Mouse (Mus musculus): ENCODE data around the gene Ngrn.

Gene Ngrn

DNA sequence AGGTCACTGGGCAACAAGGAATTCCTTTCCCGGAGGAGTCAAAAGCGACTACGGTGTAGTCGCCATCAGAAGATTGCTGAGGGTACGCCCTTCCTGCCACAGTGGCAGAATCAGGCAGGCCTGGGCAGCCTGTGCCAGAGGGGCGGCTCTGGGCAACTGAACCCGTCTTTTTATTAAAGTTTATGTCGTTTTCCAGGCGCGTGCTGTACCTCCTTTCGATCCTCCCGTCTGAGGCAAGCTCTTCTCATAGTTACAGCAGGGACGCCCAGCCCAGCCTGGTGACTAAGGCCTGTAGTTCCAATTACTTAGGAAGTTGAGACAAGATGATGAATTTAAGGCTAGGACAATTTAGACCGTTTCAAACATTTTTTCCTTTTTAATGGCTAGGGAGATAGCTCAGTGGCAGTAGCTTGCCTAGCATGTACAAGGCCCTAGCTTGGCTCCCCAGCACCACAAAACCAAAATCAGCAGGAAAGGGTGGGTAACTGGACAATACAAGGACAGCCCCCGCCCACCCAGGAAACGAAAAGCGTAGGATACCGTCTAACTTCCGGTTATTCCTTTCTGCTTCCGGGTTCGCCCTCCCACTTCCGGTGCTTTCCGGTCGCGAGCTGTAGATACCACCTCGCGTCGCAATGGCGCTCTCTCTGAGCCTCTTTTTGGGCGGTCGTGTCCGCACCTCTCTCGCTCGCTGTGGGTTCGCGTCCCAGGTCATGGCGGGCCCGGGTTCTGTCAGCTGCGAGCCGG lies at the start of gene Ngrn:
Gene Ngrn, plus strand, starts transcription at position 591 of the 747 bp plus-strand sequence.
- DNase-seq: peak; percentile 86

DNA sequence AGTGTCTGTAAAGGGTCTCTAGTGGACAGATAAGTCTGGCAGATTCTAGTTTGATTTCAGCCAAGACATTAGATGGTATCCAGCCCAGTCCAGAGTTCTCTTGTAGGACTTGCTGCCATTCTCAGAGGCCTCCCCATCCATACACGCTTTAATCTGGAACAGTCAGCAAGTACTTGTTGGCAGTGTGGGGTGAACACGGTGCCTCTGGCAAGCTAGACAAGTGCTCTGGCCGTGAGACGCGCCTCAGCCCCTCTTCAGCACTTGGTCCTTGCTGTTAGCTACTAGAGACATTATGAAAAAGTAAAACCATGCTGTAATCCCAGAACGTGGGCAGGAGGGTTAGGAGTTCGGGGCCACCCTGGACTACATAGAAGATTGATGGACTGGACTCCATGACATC lies 47.4 kb upstream of the Ngrn start:
- DNase-seq: no peak

DNA sequence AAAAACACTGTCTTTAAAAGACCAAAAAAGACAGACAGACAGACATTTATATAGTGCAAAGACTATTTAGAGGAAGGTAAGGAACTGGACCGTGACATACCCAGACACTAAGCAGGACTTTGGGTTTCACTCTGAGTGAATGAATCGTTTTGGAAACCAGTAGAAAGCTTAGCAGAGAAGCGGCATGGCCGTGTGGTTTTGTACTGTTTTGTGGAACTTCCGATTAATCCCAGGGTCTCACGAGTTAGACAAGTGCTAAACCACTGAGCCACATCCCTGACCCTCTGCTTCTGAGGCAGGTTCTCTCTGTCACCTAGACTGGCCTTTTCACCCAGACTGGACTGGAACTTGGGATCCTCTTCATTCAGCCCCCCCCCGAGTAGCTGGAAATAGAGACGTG lies 46.6 kb upstream of the Ngrn start:
- no peak for DNase-seq

DNA sequence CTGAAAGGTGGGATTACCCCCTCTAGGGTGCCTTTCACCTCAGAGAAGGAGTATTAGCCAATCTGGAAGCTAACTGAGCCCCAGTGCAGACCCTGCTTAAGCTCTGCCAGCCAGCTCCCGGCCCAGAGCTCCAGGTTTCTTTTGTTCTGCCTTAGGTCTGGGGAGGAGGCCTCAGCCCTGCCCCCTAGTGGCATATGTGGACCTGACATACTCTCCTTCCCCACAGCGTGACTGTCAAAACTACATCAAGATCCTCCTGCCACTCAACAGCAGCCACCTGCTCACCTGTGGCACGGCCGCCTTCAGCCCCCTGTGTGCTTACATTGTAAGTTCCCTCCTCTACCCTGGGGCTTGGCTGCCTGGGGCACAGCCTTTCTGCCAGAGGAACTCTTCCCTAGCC lies 45.6 kb upstream of the Ngrn start:
- DNase-seq: peak; percentile 66

DNA sequence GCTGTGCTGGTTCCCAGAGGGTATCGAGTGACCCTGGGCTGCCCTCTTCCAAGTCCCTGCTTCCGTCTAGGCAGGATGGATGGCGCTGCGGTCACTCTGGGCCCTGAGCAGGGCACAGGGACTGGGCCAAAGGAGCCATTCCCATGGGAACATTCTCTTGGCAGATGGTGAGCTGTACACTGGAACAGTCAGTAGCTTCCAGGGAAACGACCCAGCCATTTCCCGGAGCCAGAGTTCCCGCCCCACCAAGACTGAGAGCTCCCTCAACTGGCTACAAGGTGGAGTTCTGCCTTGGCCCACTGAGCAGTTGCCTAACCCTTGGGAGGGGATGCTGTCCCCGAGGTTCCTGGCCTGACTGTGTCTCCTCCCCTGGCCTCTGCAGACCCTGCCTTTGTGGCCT lies 44.4 kb upstream of the Ngrn start:
- DNase-seq: peak; percentile 63

DNA sequence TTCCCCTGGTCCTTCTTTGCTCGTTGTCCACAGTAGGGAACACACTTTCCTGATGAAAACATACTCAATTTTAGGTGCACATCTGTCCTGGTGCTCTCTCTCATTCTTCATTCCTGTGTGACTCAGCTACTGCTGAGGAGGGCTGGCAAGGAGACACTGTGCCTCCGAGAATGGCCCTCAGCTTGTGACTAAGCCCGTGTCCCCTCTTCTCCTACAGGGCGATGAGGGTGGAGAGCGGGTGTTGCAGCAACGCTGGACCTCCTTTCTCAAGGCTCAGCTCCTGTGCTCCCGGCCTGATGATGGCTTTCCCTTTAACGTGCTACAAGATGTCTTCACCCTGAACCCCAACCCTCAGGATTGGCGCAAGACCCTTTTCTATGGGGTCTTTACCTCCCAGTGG lies 42.3 kb upstream of the Ngrn start:
- no peak for DNase-seq

DNA sequence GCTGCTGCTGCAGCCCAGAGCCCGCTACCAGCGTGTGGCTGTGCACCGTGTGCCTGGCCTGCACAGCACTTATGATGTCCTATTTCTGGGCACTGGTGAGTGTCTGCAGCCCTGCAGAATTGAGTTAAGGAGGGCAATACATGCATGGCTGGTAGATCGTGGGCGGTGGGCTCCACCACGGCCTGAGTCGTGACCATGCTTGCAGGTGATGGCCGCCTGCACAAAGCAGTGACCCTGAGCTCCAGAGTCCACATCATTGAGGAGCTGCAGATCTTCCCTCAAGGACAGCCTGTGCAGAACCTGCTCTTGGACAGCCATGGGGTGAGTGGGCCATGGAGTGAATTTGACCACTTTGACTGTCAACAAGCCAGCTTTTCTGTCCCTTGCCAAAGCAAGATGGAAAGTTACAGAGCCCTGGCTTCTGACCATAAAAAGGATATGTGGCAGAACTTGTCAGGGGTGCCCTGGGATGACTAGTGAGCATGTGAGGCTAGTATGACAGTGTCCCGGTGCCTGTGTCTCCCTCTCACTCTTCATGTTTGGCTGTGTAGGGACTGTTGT lies 40.7 kb upstream of the Ngrn start:
- no peak for DNase-seq

DNA sequence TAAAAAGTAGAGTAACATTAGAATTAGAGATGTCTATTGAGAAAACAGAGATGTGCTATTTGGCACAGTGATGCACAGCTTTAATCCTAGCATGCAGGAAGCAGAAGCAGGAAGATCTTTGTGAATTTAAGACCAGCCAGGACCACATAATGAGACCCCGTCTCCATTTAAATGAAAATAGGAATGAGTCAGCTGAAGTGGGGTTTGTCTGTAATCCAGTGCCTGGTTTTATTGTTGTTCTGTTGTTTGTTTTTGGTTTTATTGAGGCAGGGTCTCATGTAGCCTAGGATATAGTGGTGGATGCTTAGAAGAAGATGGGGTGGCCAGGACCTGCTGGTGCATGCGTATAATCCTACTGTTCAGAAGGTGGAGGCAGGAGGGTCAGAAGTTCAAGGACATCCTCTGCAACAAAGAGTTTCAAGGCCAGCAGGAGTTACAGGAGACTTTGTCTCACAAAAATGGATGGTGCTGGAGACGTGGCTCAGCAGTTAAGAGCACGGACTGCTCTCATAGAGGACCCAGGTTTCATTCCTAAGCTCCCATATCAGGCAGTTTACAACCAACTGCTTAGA lies 39.8 kb upstream of the Ngrn start:
- DNase-seq: no peak

DNA sequence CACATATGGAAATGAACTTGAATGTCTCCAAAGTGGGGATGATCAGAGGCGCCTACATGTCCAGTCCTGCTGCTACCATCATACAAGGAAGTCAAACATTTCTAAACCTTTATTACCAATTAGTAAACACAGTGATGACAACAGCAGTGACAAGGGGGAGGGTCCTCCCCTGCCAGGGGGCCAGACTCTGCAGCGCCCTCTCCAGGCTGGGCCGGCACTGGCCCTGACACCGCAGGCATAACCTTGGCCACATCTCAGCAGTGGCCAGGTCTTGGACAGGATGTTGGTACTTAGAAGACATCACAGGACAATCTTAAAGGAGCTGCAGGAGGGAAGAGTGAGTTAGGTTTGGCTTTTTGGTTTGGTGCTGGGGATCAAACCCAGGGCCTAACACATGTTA lies 34.0 kb upstream of the Ngrn start:
- DNase-seq: no peak

DNA sequence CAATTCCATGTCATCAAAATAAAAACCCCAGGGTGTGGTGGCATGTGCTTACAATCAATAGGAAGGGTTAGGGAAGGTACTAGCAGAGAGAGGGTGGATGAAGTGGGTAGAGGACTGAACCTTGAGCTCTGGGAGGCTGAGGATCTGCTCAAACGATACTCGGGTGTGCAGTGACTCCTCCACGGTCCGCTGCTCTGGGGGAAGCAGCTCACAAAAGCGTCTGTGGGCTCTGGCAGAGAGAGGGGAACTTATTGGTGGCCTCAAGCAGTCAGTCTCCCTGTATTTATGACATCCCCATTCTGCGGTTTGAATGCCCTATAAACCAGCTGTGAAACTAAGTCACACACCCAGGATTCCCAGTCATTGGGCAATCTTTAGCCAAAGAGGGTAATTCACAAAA lies 30.8 kb upstream of the Ngrn start:
- DNase-seq: no peak

DNA sequence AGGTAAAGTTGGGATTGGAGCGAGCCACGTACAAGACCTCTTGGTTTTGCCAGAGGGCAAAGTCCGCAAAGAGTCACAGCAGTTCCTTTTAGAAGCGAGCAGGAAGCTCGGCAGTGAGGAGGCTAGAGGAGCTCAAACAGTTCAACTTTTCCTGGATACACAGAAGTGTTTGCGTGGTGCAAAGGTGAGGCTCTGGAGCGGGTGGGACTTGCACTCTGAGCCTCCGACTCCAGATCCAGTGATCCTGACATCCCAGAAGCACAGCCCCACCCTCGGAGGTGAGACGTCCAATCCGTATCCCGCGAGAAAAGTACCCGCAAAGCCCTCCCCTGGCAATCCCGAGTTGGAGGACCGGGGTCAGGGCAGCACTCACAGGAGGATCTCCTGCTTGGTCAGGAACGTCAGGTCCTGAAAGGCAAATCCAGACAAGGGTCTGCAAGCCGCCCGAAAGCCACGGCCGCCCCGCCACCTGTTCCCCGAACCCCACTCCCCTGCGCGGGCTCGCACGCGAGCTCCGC lies 29.0 kb upstream of the Ngrn start:
- no peak for DNase-seq

DNA sequence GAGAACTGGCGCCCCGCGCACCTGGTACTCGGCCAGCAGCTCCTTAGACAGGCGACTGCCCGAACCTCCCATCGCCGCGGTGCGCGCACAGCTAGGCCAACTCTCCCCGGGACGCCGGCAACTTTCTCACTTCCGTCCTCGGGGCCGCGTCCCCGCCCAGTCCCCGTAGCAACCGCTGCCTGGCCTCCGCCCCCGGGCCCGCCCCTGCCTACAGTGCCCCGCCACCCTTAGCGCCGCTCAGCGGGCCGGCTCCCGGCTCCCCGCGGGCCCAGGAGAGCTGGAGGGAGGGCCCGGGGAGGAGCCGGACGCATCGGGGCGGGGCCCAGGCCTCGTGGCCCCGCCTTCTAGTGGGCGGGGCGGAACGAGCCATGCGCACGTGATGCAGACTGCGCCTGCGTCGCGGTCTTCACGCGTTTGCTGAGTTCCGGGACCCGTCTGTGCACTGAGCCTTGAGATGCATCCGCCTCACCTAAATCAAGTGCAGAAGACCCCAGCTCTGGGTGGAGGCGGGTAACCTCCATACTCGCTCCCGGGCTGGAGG lies 28.5 kb upstream of the Ngrn start, which contains the start of the genes Cib1 and Gdpgp1:
Gene Cib1, minus strand, starts transcription at position 325 of the 541 bp plus-strand sequence.
Gene Gdpgp1, plus strand, starts transcription at position 377 of the 541 bp plus-strand sequence.
- peak; percentile 96 for DNase-seq

DNA sequence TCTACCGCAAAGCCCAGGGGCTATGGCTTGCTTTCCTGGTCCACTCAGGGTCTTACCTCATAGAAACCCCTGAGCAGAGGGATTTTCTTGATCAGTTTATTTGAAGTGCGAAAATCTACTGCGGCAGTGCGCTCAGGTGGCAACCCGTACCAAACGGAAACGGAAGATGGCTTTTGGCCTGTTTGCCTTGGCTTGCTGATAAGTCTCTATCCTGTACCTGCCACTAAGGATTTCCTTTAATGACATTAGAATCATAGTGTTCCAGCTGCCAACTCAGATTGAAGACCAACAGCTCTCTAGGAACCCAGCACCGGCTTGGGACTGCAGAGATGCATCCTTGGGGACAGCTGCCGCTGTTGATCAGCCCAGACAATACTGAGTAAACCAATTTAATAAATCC lies 27.2 kb upstream of the Ngrn start:
- DNase-seq: no peak

DNA sequence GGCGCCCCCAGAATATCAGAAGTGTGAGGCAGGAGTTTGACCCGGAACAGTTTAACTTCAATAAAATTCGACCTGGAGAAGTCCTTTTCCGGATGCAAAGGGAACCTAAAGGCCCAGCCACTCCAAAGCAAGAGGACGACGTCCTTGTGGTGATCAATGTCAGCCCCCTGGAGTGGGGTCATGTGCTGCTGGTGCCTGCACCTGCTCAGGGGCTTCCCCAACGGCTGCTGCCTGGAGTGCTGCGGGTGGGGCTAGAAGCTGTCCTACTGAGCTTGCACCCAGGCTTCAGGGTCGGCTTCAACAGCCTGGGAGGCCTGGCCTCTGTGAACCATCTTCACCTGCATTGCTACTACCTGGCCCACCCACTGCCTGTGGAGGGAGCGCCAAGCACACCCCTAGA lies 22.5 kb upstream of the Ngrn start:
- no peak for DNase-seq

DNA sequence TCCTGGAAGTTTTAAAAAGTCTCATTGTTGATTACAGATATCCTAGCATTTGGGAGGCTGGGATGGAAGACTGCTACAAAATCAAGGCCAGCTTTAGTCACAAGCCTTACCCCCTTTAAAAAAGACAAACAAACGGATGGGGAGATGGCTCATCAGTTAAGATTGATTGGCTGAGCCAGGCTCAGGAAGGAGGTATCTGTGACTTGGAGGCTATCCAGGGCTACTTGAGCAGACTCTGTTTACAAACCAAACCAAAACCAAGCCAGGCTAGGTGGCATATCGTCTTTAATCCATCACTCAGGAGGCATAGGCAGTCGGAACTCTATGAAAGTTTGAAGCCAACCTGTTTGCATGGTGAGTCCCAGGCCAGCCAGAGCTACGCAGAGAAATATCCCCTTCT lies 19.4 kb upstream of the Ngrn start:
- no peak for DNase-seq

DNA sequence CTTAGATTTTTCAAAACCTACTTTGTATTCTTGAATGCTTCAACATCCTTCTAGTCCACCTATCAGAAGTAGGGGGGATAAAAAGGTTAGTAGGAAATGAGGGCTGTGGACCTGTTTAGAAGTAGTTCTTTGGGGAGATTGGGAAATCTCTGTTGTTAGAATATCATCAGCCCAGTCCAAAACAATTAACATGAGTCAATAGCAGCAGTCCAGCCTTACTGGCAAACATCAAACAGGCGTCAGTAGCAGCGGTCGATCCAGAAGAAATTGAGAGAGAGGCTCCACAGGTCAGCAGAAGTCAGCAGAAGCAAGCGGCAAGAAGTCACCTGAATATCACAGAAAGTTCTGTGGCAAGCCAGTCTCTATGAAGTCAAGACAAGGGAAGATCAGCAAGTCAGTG lies 16.2 kb upstream of the Ngrn start:
- DNase-seq: no peak

DNA sequence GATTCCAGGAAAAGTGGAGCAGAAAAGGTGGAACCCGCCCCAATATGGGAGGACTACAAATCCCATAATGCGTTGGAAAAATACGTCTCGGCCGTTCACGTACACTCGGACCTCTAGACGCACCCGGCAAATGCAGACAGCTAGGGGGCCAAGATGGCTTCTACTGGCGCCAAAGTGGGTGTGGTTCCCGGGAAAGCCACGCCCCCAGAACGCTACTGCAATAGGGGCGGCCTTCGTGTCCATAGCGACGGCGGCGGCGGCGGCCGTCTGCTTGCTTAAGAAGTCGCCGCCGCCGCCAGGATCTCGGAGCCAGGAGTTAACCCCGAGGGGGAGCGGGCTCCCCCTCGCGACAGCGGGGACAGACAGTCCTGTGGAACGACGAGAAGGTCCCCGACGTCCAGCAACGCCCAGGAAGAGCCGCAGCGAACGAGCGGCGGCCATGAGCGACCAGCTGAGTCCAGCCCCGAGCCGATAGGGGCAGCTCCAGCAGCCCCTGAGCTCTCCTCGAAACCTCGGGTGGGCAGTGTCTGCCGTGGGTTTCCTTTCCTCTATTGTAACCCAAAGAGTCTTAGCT lies 14.8 kb upstream of the Ngrn start, which contains the start of gene Ttll13:
Gene Ttll13, plus strand, starts transcription at position 229 of the 574 bp plus-strand sequence.
- DNase-seq: peak; percentile 98

DNA sequence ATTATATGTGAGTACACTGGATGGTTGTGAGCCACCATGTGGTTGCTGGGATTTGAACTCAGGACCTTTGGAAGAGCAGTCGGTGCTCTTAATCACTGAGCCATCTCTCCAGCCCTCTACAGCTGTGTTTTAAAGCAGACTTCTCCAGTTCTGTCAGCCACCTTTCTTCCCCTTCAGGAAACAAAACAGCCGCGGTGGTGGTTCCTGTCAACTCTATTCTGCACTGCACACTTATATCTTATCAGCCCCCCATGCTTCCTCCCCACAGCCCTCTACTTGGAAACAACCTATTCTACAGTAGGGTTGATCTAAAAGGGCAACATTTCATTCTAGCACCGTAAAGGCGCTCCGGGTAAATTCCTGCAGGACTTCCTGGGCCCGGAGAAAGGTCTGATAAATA lies 14.2 kb upstream of the Ngrn start:
- no peak for DNase-seq

DNA sequence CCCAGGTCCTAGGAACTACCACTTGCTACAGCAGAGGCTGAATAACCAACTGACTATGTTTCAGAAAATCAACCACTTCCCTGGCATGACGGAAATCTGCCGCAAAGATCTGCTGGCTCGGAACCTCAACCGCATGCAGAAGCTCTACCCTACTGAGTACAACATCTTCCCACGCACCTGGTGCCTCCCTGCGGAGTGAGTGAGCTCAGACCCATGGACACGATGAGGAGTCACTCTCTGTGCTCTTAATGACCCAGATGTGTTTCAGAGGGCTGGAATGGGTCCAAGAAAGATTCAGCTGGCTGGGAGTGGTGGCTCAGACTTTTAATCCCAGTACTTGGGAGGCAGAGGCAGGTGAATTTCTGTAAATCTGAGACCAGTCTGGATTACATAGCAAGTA lies 8.6 kb upstream of the Ngrn start:
- DNase-seq: no peak

DNA sequence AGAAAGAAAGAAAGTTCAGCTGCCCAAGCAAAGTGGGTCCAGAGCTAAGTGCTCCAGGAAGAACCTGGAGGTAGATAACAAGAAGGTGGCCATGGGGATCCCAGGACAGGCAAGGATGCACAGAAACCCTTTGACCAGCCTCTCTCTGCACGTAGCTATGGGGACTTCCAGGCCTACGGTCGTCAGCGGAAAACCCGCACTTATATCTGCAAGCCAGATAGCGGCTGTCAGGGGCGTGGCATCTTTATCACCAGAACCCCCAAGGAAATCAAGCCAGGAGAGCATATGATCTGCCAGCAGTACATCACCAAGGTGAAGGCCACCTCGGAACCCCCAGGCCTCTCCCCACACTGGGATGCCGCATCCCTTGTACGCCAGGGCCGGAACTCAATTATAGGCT lies 8.1 kb upstream of the Ngrn start:
- no peak for DNase-seq

DNA sequence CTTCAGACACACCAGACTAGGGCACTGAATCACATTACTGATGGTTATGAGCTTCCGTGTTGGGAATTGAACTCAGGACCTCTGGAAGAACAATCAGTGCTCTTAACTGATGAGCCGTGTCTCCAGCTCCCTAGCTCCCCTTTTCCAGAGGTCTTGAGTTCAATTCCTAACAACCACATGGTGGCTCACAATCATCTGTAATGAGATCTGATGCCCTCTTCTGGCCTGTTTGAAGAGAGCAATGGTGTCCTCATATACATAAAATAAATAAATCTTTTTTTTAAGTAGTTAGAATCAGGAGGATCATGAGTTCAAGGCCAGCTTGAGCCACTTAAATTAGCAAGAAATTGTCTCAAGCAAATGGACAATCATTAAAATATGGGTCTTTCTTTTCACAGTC lies 5.0 kb upstream of the Ngrn start:
- no peak for DNase-seq

DNA sequence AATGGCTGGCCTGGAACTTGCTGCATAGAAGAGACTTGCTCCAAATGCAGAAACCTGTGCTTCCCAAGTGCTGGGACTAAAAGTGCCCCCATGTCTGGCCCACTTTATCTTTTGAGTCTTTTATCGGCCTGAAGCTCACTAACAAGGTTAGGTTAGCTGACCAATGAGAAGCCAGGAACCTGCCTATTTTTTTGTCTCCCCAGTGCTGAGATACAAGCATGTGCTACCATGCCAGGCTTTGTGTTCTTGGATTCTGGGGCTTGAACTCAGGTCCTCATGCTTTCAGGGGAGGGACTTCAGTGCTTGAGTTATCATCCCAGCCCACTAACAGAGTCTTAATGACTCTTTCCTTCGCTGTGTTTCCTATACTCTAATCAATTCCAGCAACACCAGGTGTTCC lies 3.3 kb upstream of the Ngrn start:
- no peak for DNase-seq

DNA sequence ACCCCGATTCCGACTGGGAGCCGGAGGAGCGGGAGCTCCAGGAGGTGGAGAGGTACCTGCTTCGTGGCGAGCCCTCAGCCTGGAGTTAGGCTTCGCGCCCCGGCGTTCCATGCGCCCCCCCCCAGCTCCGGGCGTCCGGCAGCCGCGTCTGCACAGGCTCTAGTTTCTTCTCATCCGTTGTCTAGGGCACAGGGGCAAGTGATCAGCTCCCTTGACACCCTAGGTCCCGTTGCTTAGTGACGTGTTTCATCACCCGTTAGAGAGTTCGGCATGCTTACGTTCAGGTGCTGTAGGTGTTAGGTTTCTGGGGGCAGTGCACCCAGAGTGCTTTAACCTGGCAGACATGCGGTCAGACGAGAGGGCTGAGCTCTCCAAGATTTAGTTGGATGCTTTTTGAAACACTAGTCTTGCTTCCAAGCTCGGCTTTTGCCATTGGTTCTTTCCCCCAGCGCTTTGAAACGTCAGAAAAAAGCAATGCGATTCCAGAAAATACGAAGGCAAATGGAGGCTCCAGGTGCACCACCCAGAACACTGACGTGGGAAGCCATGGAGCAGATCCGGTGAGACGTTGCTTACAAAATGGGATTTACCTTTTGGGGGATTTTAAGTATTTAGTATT lies 466 bp downstream of the Ngrn start:
- peak; percentile 11 for DNase-seq
